Mouse (Mus musculus): ENCODE measurements around the gene Wdr78. TPM values are rescaled to one million over a fixed set of nuclear protein-coding genes. Genes with fewer than 3 reads are reported as not detected.

Wdr78 gene
- polyA plus RNA-seq, 1 experiment from 2014 or later, result 2.8 TPM

- H3K4me2 ChIP-seq (replicated peaks; ENCODE audit: low read depth, low read length), result no peak overlapping the region
- no peak for ATAC-seq
- H3K27me3 ChIP-seq (replicated peaks; ENCODE audit: insufficient read depth, low read length), result no peaks in the 10 kb centered on the region
- H3K9ac ChIP-seq (replicated peaks; ENCODE audit: low read depth), result no peak overlapping the region
- no peak for TF ChIP-seq EP300 (IDR thresholded peaks at IDR 0.05)
- TF ChIP-seq CTCF (IDR thresholded peaks at IDR 0.05), result no peak
- no peak overlapping the region for H3K4me3 ChIP-seq (ENCODE audit: low read depth, low read length)
- H3K9me3 ChIP-seq (ENCODE audit: low read length), result no peaks in the 10 kb centered on the region
- no peak for DNase-seq (ENCODE audit: low spot score)
- 56% methylated on average over 5 of the region's 5 CpGs for WGBS
- H3K36me3 ChIP-seq (ENCODE audit: insufficient read depth, low read length), result no peaks in the 10 kb centered on the region
- no peaks in the 10 kb centered on the region for H3K4me1 ChIP-seq (ENCODE audit: insufficient read depth, low read depth, low read length)
- H3K27ac ChIP-seq (ENCODE audit: low read length), result no peak overlapping the region
These were observed 74.5 kb downstream of the Wdr78 start for GRCm38 (mm10) chr4:103039838-103040191.

GRCm38 (mm10) chr4:103039103-103039837 is 75.1 kb downstream of the Wdr78 start:
- Histone ChIP-seq H3K27me3 (replicated peaks; ENCODE audit: insufficient read depth, low read length) (no peaks in the 10 kb centered on the region), H3K4me2 (replicated peaks; ENCODE audit: low read depth, low read length) (no peak overlapping the region), H3K36me3 (ENCODE audit: insufficient read depth, low read length) (no peaks in the 10 kb centered on the region), H3K9ac (replicated peaks; ENCODE audit: low read depth) (no peak overlapping the region), H3K9me3 (ENCODE audit: low read length) (no peaks in the 10 kb centered on the region), H3K27ac (ENCODE audit: low read length) (no peak overlapping the region), H3K4me1 (ENCODE audit: insufficient read depth, low read depth, low read length) (no peaks in the 10 kb centered on the region), H3K4me3 (ENCODE audit: low read depth, low read length) (no peak overlapping the region)
- 77% methylated on average over 14 of the region's 14 CpGs for WGBS
- TF ChIP-seq EP300 (IDR thresholded peaks at IDR 0.05) (no peak), CTCF (IDR thresholded peaks at IDR 0.05) (no peak)
- DNase-seq (ENCODE audit: low spot score) (no peak), ATAC-seq (no peak)

DNA sequence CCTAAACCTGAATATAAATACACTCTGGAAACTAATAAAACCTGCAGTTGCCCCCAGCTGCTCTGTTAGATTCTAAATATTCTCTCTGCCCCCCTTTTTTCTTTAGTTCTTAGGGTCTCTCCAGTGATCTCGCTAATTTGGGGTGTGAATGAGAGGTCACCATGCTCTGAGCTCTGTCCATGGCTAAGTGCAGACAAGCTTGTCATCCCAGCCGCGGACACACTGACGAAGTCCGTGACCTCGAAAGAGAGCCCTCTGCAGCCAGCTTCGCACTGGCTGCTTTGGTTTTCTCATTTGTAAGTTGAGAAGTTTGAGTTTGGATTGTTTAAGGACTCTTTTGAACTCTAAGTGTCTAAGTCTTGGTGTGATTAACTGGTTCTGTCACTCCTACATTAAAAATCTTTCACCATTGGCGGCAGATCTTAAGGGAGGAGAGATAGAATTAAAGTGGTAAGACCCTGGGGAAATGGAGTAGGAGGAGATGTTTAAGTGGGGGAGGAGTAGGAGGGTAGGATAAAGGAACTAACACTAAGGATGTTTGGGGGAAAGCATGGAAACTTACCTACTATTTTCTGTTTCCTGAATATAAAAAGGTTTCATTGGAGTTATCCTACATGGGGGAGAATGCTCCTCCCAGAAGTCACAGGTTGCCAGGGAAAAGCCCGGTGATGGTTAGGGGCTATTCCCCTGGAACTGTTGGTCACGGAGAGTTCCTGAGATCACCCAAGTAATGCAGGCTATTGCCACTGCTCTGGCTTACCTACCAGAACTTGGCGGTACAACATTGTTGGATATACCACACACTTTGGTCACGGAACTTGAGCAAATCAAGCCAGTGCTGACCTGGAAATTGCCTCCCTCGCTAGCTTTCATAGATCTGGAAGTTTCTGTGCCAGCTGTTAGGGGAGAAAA is 85.9 kb downstream of the Wdr78 start:
- Histone ChIP-seq H3K4me1 (ENCODE audit: insufficient read depth, low read depth, low read length) (no peaks in the 10 kb centered on the region), H3K36me3 (ENCODE audit: insufficient read depth, low read length) (no peaks in the 10 kb centered on the region), H3K27me3 (replicated peaks; ENCODE audit: insufficient read depth, low read length) (no peaks in the 10 kb centered on the region), H3K27ac (ENCODE audit: low read length) (no peak overlapping the region), H3K4me2 (replicated peaks; ENCODE audit: low read depth, low read length) (no peak overlapping the region), H3K9me3 (ENCODE audit: low read length) (no peaks in the 10 kb centered on the region), H3K4me3 (ENCODE audit: low read depth, low read length) (no peak overlapping the region), H3K9ac (replicated peaks; ENCODE audit: low read depth) (no peak overlapping the region)
- WGBS, result 53% methylated on average over 13 of the region's 13 CpGs
- ATAC-seq, result no peak
- no peak for TF ChIP-seq EP300 (IDR thresholded peaks at IDR 0.05)
- no peak for TF ChIP-seq CTCF (IDR thresholded peaks at IDR 0.05)
- DNase-seq (ENCODE audit: low spot score), result no peak

- H3K4me3 ChIP-seq (ENCODE audit: low read depth, low read length), result no peak overlapping the region
- H3K27me3 ChIP-seq (replicated peaks; ENCODE audit: insufficient read depth, low read length), result no peaks in the 10 kb centered on the region
- no peak overlapping the region for H3K4me2 ChIP-seq (replicated peaks; ENCODE audit: low read depth, low read length)
- 61% methylated on average over 7 of the region's 7 CpGs for WGBS
- no peaks in the 10 kb centered on the region for H3K9me3 ChIP-seq (ENCODE audit: low read length)
- TF ChIP-seq CTCF (IDR thresholded peaks at IDR 0.05) (no peak), EP300 (IDR thresholded peaks at IDR 0.05) (no peak)
- H3K27ac ChIP-seq (ENCODE audit: low read length), result no peak overlapping the region
- no peaks in the 10 kb centered on the region for H3K36me3 ChIP-seq (ENCODE audit: insufficient read depth, low read length)
- no peak for DNase-seq (ENCODE audit: low spot score)
- no peak for ATAC-seq
- no peak overlapping the region for H3K9ac ChIP-seq (replicated peaks; ENCODE audit: low read depth)
- H3K4me1 ChIP-seq (ENCODE audit: insufficient read depth, low read depth, low read length), result no peaks in the 10 kb centered on the region
These were observed 86.6 kb downstream of the Wdr78 start for GRCm38 (mm10) chr4:103027745-103028144.

- DNase-seq (ENCODE audit: low spot score), result no peak
- H3K4me3 ChIP-seq (ENCODE audit: low read depth, low read length), result no peak within 1 kb of the TSS
- TF ChIP-seq EP300 (IDR thresholded peaks at IDR 0.05) (no peak), CTCF (IDR thresholded peaks at IDR 0.05) (no peak)
These were observed 87.7 kb downstream of the Wdr78 start, which contains the start of gene Insl5 for GRCm38 (mm10) chr4:103026621-103027020. Gene Insl5, minus strand, starts transcription at chr4:103026842.

DNA sequence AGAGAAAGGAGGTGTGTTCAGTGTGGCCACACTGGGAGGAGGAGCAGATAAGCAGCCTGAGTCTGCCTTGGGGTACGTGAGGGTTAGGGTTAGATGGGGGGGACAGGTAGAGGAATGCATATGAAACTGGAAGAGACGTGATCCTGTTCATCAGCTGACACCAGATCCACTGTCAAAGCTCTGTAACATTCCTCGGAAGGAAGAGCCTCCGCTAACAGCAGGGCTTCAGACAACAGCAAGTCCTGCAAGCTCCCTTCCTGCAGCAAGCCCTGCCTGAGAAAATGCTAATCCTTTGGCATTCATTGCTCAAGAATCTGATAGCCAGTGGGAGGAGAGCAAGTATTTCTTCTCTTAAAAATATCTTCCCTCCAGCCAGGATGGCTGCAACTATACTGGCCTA is 100.9 kb downstream of the Wdr78 start:
- DNase-seq (ENCODE audit: low spot score) (peak; percentile 4), ATAC-seq (no peak)
- WGBS, result 25% methylated on average over 4 of the region's 4 CpGs
- no peaks in the 10 kb centered on the region for H3K4me1 ChIP-seq (ENCODE audit: insufficient read depth, low read depth, low read length)
- H3K36me3 ChIP-seq (ENCODE audit: insufficient read depth, low read length), result no peaks in the 10 kb centered on the region
- H3K27ac ChIP-seq (ENCODE audit: low read length), result no peak overlapping the region
- no peaks in the 10 kb centered on the region for H3K9me3 ChIP-seq (ENCODE audit: low read length)
- TF ChIP-seq CTCF (IDR thresholded peaks at IDR 0.05), result no peak
- TF ChIP-seq EP300 (IDR thresholded peaks at IDR 0.05), result no peak
- H3K4me2 ChIP-seq (replicated peaks; ENCODE audit: low read depth, low read length), result 0 out of 2 replicates have a peak overlapping the region, but pooled peaks have one; percentile 6
- H3K9ac ChIP-seq (replicated peaks; ENCODE audit: low read depth), result no peak overlapping the region
- no peak overlapping the region for H3K4me3 ChIP-seq (ENCODE audit: low read depth, low read length)
- H3K27me3 ChIP-seq (replicated peaks; ENCODE audit: insufficient read depth, low read length), result no peaks in the 10 kb centered on the region

More at GRCm38 (mm10) chr4:103026621-103027020, 87.7 kb downstream of the Wdr78 start, which contains the start of gene Insl5:
- no peak within 1 kb of the TSS for H3K4me2 ChIP-seq (replicated peaks; ENCODE audit: low read depth, low read length)
- no peaks in the 10 kb centered on the region for H3K27me3 ChIP-seq (replicated peaks; ENCODE audit: insufficient read depth, low read length)
- H3K27ac ChIP-seq (ENCODE audit: low read length), result no peak within 1 kb of the TSS
- no peak within 1 kb of the TSS for H3K9ac ChIP-seq (replicated peaks; ENCODE audit: low read depth)
- ATAC-seq, result no peak
- no peaks in the 10 kb centered on the region for H3K36me3 ChIP-seq (ENCODE audit: insufficient read depth, low read length)
- WGBS, result 49% methylated on average over 4 of the region's 4 CpGs
- H3K4me1 ChIP-seq (ENCODE audit: insufficient read depth, low read depth, low read length), result no peaks in the 10 kb centered on the region
- no peaks in the 10 kb centered on the region for H3K9me3 ChIP-seq (ENCODE audit: low read length)
